Mouse (Mus musculus): Measurements from ENCODE around the gene Nmrk1. TPM values are rescaled to one million over a fixed set of nuclear protein-coding genes. Genes with fewer than 3 reads are reported as not detected.

Gene Nmrk1
- polyA plus RNA-seq, 1 experiment from 2014 or later, result 4.7 TPM

- no peaks in the 10 kb centered on the region for H3K36me3 ChIP-seq (ENCODE audit: control insufficient read depth, insufficient read depth)
- no peak for TF ChIP-seq CTCF (IDR thresholded peaks at IDR 0.05; ENCODE audit: low read depth)
- H3K27me3 ChIP-seq (replicated peaks; ENCODE audit: control insufficient read depth, insufficient read depth, low read length), result no peaks in the 10 kb centered on the region
- no peak overlapping the region for H3K4me2 ChIP-seq (replicated peaks; ENCODE audit: low read depth)
- 79% methylated on average over 5 of the region's 5 CpGs for WGBS
- no peaks in the 10 kb centered on the region for H3K9me3 ChIP-seq (ENCODE audit: control insufficient read depth)
- H3K4me1 ChIP-seq (replicated peaks; ENCODE audit: control insufficient read depth, insufficient read depth, low read length), result no peaks in the 10 kb centered on the region
- H3K9ac ChIP-seq (ENCODE audit: low read depth, low read length), result no peak overlapping the region
- no peak overlapping the region for H3K4me3 ChIP-seq (ENCODE audit: low read depth, low read length)
- no peak for ATAC-seq
- H3K27ac ChIP-seq (ENCODE audit: low read depth, low read length), result no peak overlapping the region
Measured at GRCm38 (mm10) chr19:18637954-18638353, 6.2 kb downstream of the Nmrk1 start.

- 64% methylated on average over 5 of the region's 5 CpGs for WGBS
- no peak overlapping the region for H3K27ac ChIP-seq (ENCODE audit: low read depth, low read length)
- H3K4me1 ChIP-seq (replicated peaks; ENCODE audit: control insufficient read depth, insufficient read depth, low read length), result no peaks in the 10 kb centered on the region
- no peaks in the 10 kb centered on the region for H3K9me3 ChIP-seq (ENCODE audit: control insufficient read depth)
- H3K9ac ChIP-seq (ENCODE audit: low read depth, low read length), result no peak overlapping the region
- no peak for TF ChIP-seq CTCF (IDR thresholded peaks at IDR 0.05; ENCODE audit: low read depth)
- no peak overlapping the region for H3K4me3 ChIP-seq (ENCODE audit: low read depth, low read length)
- no peaks in the 10 kb centered on the region for H3K27me3 ChIP-seq (replicated peaks; ENCODE audit: control insufficient read depth, insufficient read depth, low read length)
- no peak for ATAC-seq
- no peaks in the 10 kb centered on the region for H3K36me3 ChIP-seq (ENCODE audit: control insufficient read depth, insufficient read depth)
- no peak overlapping the region for H3K4me2 ChIP-seq (replicated peaks; ENCODE audit: low read depth)
Measured at GRCm38 (mm10) chr19:18638949-18639348, 7.2 kb downstream of the Nmrk1 start.

GRCm38 (mm10) chr19:18639552-18639951 is 7.8 kb downstream of the Nmrk1 start:
- no peak overlapping the region for H3K9ac ChIP-seq (ENCODE audit: low read depth, low read length)
- 14% methylated on average over 2 of the region's 2 CpGs for WGBS
- H3K9me3 ChIP-seq (ENCODE audit: control insufficient read depth), result no peaks in the 10 kb centered on the region
- peak; percentile 81 for TF ChIP-seq CTCF (IDR thresholded peaks at IDR 0.05; ENCODE audit: low read depth)
- H3K27ac ChIP-seq (ENCODE audit: low read depth, low read length), result no peak overlapping the region
- ATAC-seq, result no peak
- H3K27me3 ChIP-seq (replicated peaks; ENCODE audit: control insufficient read depth, insufficient read depth, low read length), result no peaks in the 10 kb centered on the region
- no peaks in the 10 kb centered on the region for H3K4me1 ChIP-seq (replicated peaks; ENCODE audit: control insufficient read depth, insufficient read depth, low read length)
- H3K36me3 ChIP-seq (ENCODE audit: control insufficient read depth, insufficient read depth), result no peaks in the 10 kb centered on the region
- no peak overlapping the region for H3K4me2 ChIP-seq (replicated peaks; ENCODE audit: low read depth)
- no peak overlapping the region for H3K4me3 ChIP-seq (ENCODE audit: low read depth, low read length)

GRCm38 (mm10) chr19:18641001-18641400 is 9.3 kb downstream of the Nmrk1 start:
- no peak overlapping the region for H3K4me2 ChIP-seq (replicated peaks; ENCODE audit: low read depth)
- H3K27me3 ChIP-seq (replicated peaks; ENCODE audit: control insufficient read depth, insufficient read depth, low read length), result no peaks in the 10 kb centered on the region
- H3K27ac ChIP-seq (ENCODE audit: low read depth, low read length), result no peak overlapping the region
- no peaks in the 10 kb centered on the region for H3K36me3 ChIP-seq (ENCODE audit: control insufficient read depth, insufficient read depth)
- no peaks in the 10 kb centered on the region for H3K4me1 ChIP-seq (replicated peaks; ENCODE audit: control insufficient read depth, insufficient read depth, low read length)
- 78% methylated on average over 4 of the region's 4 CpGs for WGBS
- ATAC-seq, result no peak
- no peak for TF ChIP-seq CTCF (IDR thresholded peaks at IDR 0.05; ENCODE audit: low read depth)
- H3K4me3 ChIP-seq (ENCODE audit: low read depth, low read length), result no peak overlapping the region
- no peak overlapping the region for H3K9ac ChIP-seq (ENCODE audit: low read depth, low read length)
- no peaks in the 10 kb centered on the region for H3K9me3 ChIP-seq (ENCODE audit: control insufficient read depth)

GRCm38 (mm10) chr19:18643411-18643810 is 11.7 kb downstream of the Nmrk1 start:
- 71% methylated on average over 4 of the region's 4 CpGs for WGBS
- Histone ChIP-seq H3K9ac (ENCODE audit: low read depth, low read length) (no peak overlapping the region), H3K4me1 (replicated peaks; ENCODE audit: control insufficient read depth, insufficient read depth, low read length) (no peaks in the 10 kb centered on the region), H3K4me2 (replicated peaks; ENCODE audit: low read depth) (no peak overlapping the region), H3K27me3 (replicated peaks; ENCODE audit: control insufficient read depth, insufficient read depth, low read length) (no peaks in the 10 kb centered on the region), H3K4me3 (ENCODE audit: low read depth, low read length) (no peak overlapping the region), H3K36me3 (ENCODE audit: control insufficient read depth, insufficient read depth) (no peaks in the 10 kb centered on the region), H3K9me3 (ENCODE audit: control insufficient read depth) (no peaks in the 10 kb centered on the region), H3K27ac (ENCODE audit: low read depth, low read length) (no peak overlapping the region)
- no peak for TF ChIP-seq CTCF (IDR thresholded peaks at IDR 0.05; ENCODE audit: low read depth)
- ATAC-seq, result no peak

GRCm38 (mm10) chr19:18644084-18644483 is 12.3 kb downstream of the Nmrk1 start:
- no peak overlapping the region for H3K9ac ChIP-seq (ENCODE audit: low read depth, low read length)
- no peaks in the 10 kb centered on the region for H3K27me3 ChIP-seq (replicated peaks; ENCODE audit: control insufficient read depth, insufficient read depth, low read length)
- no peak overlapping the region for H3K4me2 ChIP-seq (replicated peaks; ENCODE audit: low read depth)
- no peaks in the 10 kb centered on the region for H3K36me3 ChIP-seq (ENCODE audit: control insufficient read depth, insufficient read depth)
- no peak overlapping the region for H3K27ac ChIP-seq (ENCODE audit: low read depth, low read length)
- no peaks in the 10 kb centered on the region for H3K9me3 ChIP-seq (ENCODE audit: control insufficient read depth)
- no peak for ATAC-seq
- WGBS, result 60% methylated on average over 6 of the region's 6 CpGs
- H3K4me1 ChIP-seq (replicated peaks; ENCODE audit: control insufficient read depth, insufficient read depth, low read length), result no peaks in the 10 kb centered on the region
- no peak for TF ChIP-seq CTCF (IDR thresholded peaks at IDR 0.05; ENCODE audit: low read depth)
- H3K4me3 ChIP-seq (ENCODE audit: low read depth, low read length), result no peak overlapping the region

GRCm38 (mm10) chr19:18646397-18646796 is 14.6 kb downstream of the Nmrk1 start:
- H3K36me3 ChIP-seq (ENCODE audit: control insufficient read depth, insufficient read depth), result no peaks in the 10 kb centered on the region
- no peak overlapping the region for H3K9ac ChIP-seq (ENCODE audit: low read depth, low read length)
- no peaks in the 10 kb centered on the region for H3K27me3 ChIP-seq (replicated peaks; ENCODE audit: control insufficient read depth, insufficient read depth, low read length)
- ATAC-seq, result no peak
- no peaks in the 10 kb centered on the region for H3K4me1 ChIP-seq (replicated peaks; ENCODE audit: control insufficient read depth, insufficient read depth, low read length)
- 61% methylated on average over 3 of the region's 3 CpGs for WGBS
- no peak overlapping the region for H3K4me3 ChIP-seq (ENCODE audit: low read depth, low read length)
- H3K27ac ChIP-seq (ENCODE audit: low read depth, low read length), result no peak overlapping the region
- no peak overlapping the region for H3K4me2 ChIP-seq (replicated peaks; ENCODE audit: low read depth)
- no peak for TF ChIP-seq CTCF (IDR thresholded peaks at IDR 0.05; ENCODE audit: low read depth)
- H3K9me3 ChIP-seq (ENCODE audit: control insufficient read depth), result no peaks in the 10 kb centered on the region

Data from intestine, postnatal 0 days (tissue).